21 mouse cellular contexts compared by ENCODE assay signal in genomic region chr4:62389592-62390512, GRCm38 (mm10). TPM values are rescaled to one million over a fixed set of nuclear protein-coding genes. Genes with fewer than 3 reads are reported as not detected.
DNase-seq lines count a peak whose midpoint lies in the region; ATAC-seq and TF ChIP-seq lines count a peak whose summit lies in the region.
"Had no signal": no experiment of that assay in that cellular context is flagged by ENCODE, and none has a peak within 500 bp of the region (broad histone marks: within the 10 kb centered on the region; RNA-seq: fewer than 3 reads in every experiment).

No protein-coding gene starts in this region.

- H3K27me3 ChIP-seq in lung, postnatal 0 days (replicated peaks; ENCODE audit: insufficient read depth, low read length): no peaks in the 10 kb centered on the region
- H3K27me3 ChIP-seq in intestine, embryonic 15.5 days (replicated peaks): no peaks in the 10 kb centered on the region
- H3K27me3 ChIP-seq in liver, embryonic 14.5 days (ENCODE audit: control insufficient read depth, insufficient read depth, low read length): no peaks in the 10 kb centered on the region
- H3K27me3 ChIP-seq: embryonic facial prominence, embryonic 15.5 days; forebrain, embryonic 12.5 days; heart, embryonic 15.5 days; limb, embryonic 15.5 days had no signal

- WGBS in lung, postnatal 0 days: 68% methylated on average over 5 of the region's 5 CpGs
- WGBS in intestine, embryonic 15.5 days: 72% methylated on average over 5 of the region's 5 CpGs
- WGBS in liver, embryonic 14.5 days (ENCODE audit: insufficient replicate concordance): 49% methylated on average over 5 of the region's 5 CpGs

- intact Hi-C loops in left cerebral cortex, postnatal 36 days (cut with DNase I): no loop called here

- H3K4me3 ChIP-seq in lung, postnatal 0 days (ENCODE audit: low read depth, low read length): no peak overlapping the region
- H3K4me3 ChIP-seq in intestine, embryonic 15.5 days (replicated peaks): no peak overlapping the region
- H3K4me3 ChIP-seq in liver, embryonic 14.5 days (ENCODE audit: insufficient read depth in 1 of 2, low read depth in 2 of 2, low read length in 2 of 2): no peak overlapping the region
- H3K4me3 ChIP-seq: embryonic facial prominence, embryonic 15.5 days; forebrain, embryonic 12.5 days; heart, embryonic 15.5 days; left cerebral cortex, adult 2 months; limb, embryonic 15.5 days had no signal

- no peaks in the 10 kb centered on the region for H3K9me3 ChIP-seq in lung, postnatal 0 days (ENCODE audit: low read length)
- no peaks in the 10 kb centered on the region for H3K9me3 ChIP-seq in intestine, embryonic 15.5 days
- no peaks in the 10 kb centered on the region for H3K9me3 ChIP-seq in liver, embryonic 14.5 days (ENCODE audit: control insufficient read depth, low read length)
- H3K9me3 ChIP-seq: embryonic facial prominence, embryonic 15.5 days; forebrain, embryonic 12.5 days; heart, embryonic 15.5 days; limb, embryonic 15.5 days had no signal

- no peak for ATAC-seq in lung, postnatal 0 days
- peak; percentile 78 for ATAC-seq in intestine, embryonic 15.5 days
- ATAC-seq in liver, embryonic 14.5 days (ENCODE audit: insufficient read depth): peak; percentile 57; the same call in 1 of the 2 replicates

- H3K36me3 ChIP-seq in lung, postnatal 0 days (ENCODE audit: insufficient read depth, low read length): peaks cover 20% of the 10 kb centered on the region
- peaks cover 9% of the 10 kb centered on the region; the same call in 1 of the 2 replicates for H3K36me3 ChIP-seq in intestine, embryonic 15.5 days
- peaks cover 15% of the 10 kb centered on the region for H3K36me3 ChIP-seq in liver, embryonic 14.5 days (replicated peaks; ENCODE audit: control insufficient read depth, insufficient read depth, low read depth)

- TF ChIP-seq EP300 in lung, postnatal 0 days (IDR thresholded peaks at IDR 0.05): no peak
- TF ChIP-seq EP300 in liver, embryonic 14.5 days (IDR thresholded peaks at IDR 0.05; ENCODE audit: low read depth): peak; percentile 33; the same call in 1 of the 2 replicates

- no peak overlapping the region for H3K9ac ChIP-seq in lung, postnatal 0 days (replicated peaks; ENCODE audit: low read depth)
- no peak overlapping the region for H3K9ac ChIP-seq in intestine, embryonic 15.5 days
- no peak overlapping the region for H3K9ac ChIP-seq in liver, embryonic 14.5 days (replicated peaks)
- H3K9ac ChIP-seq: embryonic facial prominence, embryonic 15.5 days; forebrain, embryonic 12.5 days; heart, embryonic 15.5 days; limb, embryonic 15.5 days had no signal

- peak; percentile 14 for DNase-seq in lung, postnatal 0 days (ENCODE audit: low spot score)
- no peak for DNase-seq in lung, postnatal 10 days
- no peak for DNase-seq in liver, embryonic 14.5 days (ENCODE audit: low read depth in 3 of 3, low spot score in 3 of 3)
- DNase-seq in left cerebral cortex, postnatal 36 days (ENCODE audit: low spot score in 2 of 2): no peak
- DNase-seq in layer of hippocampus, adult 18-20 months (ENCODE audit: low spot score in 2 of 2): no peak
- no peak for DNase-seq in thymus, postnatal 0 days (ENCODE audit: low spot score)
- DNase-seq: cerebellum, adult 9-11 months; gastrocnemius, postnatal 10 days; heart, adult 18-20 months; right cerebral cortex, adult 18-20 months; thymus, adult 18-20 months had no signal

- no peak overlapping the region for H3K27ac ChIP-seq in lung, postnatal 0 days (ENCODE audit: low read length)
- no peak overlapping the region; the same call in 1 of the 2 replicates for H3K27ac ChIP-seq in intestine, embryonic 15.5 days
- no peak overlapping the region for H3K27ac ChIP-seq in liver, embryonic 14.5 days
- H3K27ac ChIP-seq: embryonic facial prominence, embryonic 15.5 days; forebrain, embryonic 12.5 days; heart, embryonic 15.5 days; left cerebral cortex, adult 2 months; limb, embryonic 15.5 days had no signal

- no peaks in the 10 kb centered on the region for H3K4me1 ChIP-seq in lung, postnatal 0 days (ENCODE audit: insufficient read depth, low read depth, low read length)
- no peaks in the 10 kb centered on the region for H3K4me1 ChIP-seq in intestine, embryonic 15.5 days (replicated peaks)
- peaks cover 0 to 8% of the 10 kb centered on the region in 2 experiments; a peak in 2 of 4 replicates for H3K4me1 ChIP-seq in liver, embryonic 14.5 days (replicated peaks; ENCODE audit: control insufficient read depth in 2 of 2, insufficient read depth in 2 of 2, low read length in 1 of 2)
- H3K4me1 ChIP-seq: embryonic facial prominence, embryonic 15.5 days; forebrain, embryonic 12.5 days; heart, embryonic 15.5 days; limb, embryonic 15.5 days had no signal

- TF ChIP-seq CTCF in lung, postnatal 0 days (IDR thresholded peaks at IDR 0.05): no peak
- no peak for TF ChIP-seq CTCF in liver, embryonic 14.5 days (IDR thresholded peaks at IDR 0.05; ENCODE audit: low read depth)

- H3K4me2 ChIP-seq in lung, postnatal 0 days (replicated peaks; ENCODE audit: low read depth, low read length): no peak overlapping the region
- no peak overlapping the region for H3K4me2 ChIP-seq in intestine, embryonic 15.5 days (replicated peaks)
- no peak overlapping the region for H3K4me2 ChIP-seq in liver, embryonic 14.5 days (ENCODE audit: low read depth)
- H3K4me2 ChIP-seq: embryonic facial prominence, embryonic 15.5 days; forebrain, embryonic 12.5 days; heart, embryonic 15.5 days; limb, embryonic 15.5 days had no signal

RNA-seq across cellular contexts. Expression of gene Cdc26, which starts 18.6 kb away (rescaled TPM):
- polyA plus RNA-seq in lung, postnatal 0 days (2015; fragmentation: Nextera tagmentation; extraction: Ambion mirVana): 91.6 and 94.2 TPM in 2 replicates
- 138 and 147 TPM in 2 replicates for polyA plus RNA-seq in intestine, embryonic 15.5 days (2015; fragmentation: Nextera tagmentation; extraction: Ambion mirVana)
- polyA plus RNA-seq in liver, embryonic 14.5 days (2012; rRNA removed): 24.1 and 40.2 TPM in 2 replicates
- polyA plus RNA-seq in liver, embryonic 14.5 days (2014; fragmentation: Nextera tagmentation; extraction: Ambion mirVana): 65.7 and 71.0 TPM in 2 replicates
- total RNA-seq in left cerebral cortex, postnatal 36 days (2021): 10 to 100 TPM; 44.0 to 44.1 TPM
- 10 to 100 TPM; 48.0 to 48.8 TPM for total RNA-seq in layer of hippocampus, adult 18-20 months (2021)
- 169 and 172 TPM in 2 replicates for polyA plus RNA-seq in thymus, postnatal 0 days (2015; fragmentation: Nextera tagmentation; extraction: Ambion mirVana)

RNA-seq across cellular contexts. Expression of gene Prpf4, which starts 18.7 kb away (rescaled TPM):
- 9.6 and 10.0 TPM in 2 replicates for polyA plus RNA-seq in lung, postnatal 0 days (2015; fragmentation: Nextera tagmentation; extraction: Ambion mirVana)
- polyA plus RNA-seq in intestine, embryonic 15.5 days (2015; fragmentation: Nextera tagmentation; extraction: Ambion mirVana): 17.3 and 18.7 TPM in 2 replicates
- polyA plus RNA-seq in liver, embryonic 14.5 days (2012; rRNA removed): 8.3 and 9.8 TPM in 2 replicates
- polyA plus RNA-seq in liver, embryonic 14.5 days (2014; fragmentation: Nextera tagmentation; extraction: Ambion mirVana): 9.0 and 10.3 TPM in 2 replicates
- 10 to 100 TPM; 12.1 to 12.4 TPM for total RNA-seq in left cerebral cortex, postnatal 36 days (2021)
- 10 to 100 TPM; 12.8 to 13.5 TPM for total RNA-seq in layer of hippocampus, adult 18-20 months (2021)
- 20.9 and 22.7 TPM in 2 replicates for polyA plus RNA-seq in thymus, postnatal 0 days (2015; fragmentation: Nextera tagmentation; extraction: Ambion mirVana)

RNA-seq across cellular contexts. Expression of gene Slc31a1, which starts 29.3 kb away (rescaled TPM):
- 57.2 and 61.1 TPM in 2 replicates for polyA plus RNA-seq in lung, postnatal 0 days (2015; fragmentation: Nextera tagmentation; extraction: Ambion mirVana)
- polyA plus RNA-seq in intestine, embryonic 15.5 days (2015; fragmentation: Nextera tagmentation; extraction: Ambion mirVana): 96.6 and 102 TPM in 2 replicates
- 17.3 and 22.4 TPM in 2 replicates for polyA plus RNA-seq in liver, embryonic 14.5 days (2012; rRNA removed)
- 36.6 and 41.3 TPM in 2 replicates for polyA plus RNA-seq in liver, embryonic 14.5 days (2014; fragmentation: Nextera tagmentation; extraction: Ambion mirVana)
- 10 to 100 TPM; 14.2 to 15.2 TPM for total RNA-seq in left cerebral cortex, postnatal 36 days (2021)
- total RNA-seq in layer of hippocampus, adult 18-20 months (2021): 10 to 100 TPM; 10.5 to 11.2 TPM
- 20.1 and 20.2 TPM in 2 replicates for polyA plus RNA-seq in thymus, postnatal 0 days (2015; fragmentation: Nextera tagmentation; extraction: Ambion mirVana)

RNA-seq across cellular contexts. Expression of gene Fkbp15, which starts 29.5 kb away (rescaled TPM):
- polyA plus RNA-seq in lung, postnatal 0 days (2015; fragmentation: Nextera tagmentation; extraction: Ambion mirVana): 23.2 and 23.6 TPM in 2 replicates
- polyA plus RNA-seq in intestine, embryonic 15.5 days (2015; fragmentation: Nextera tagmentation; extraction: Ambion mirVana): 23.7 and 24.7 TPM in 2 replicates
- 7.4 and 9.6 TPM in 2 replicates for polyA plus RNA-seq in liver, embryonic 14.5 days (2012; rRNA removed)
- polyA plus RNA-seq in liver, embryonic 14.5 days (2014; fragmentation: Nextera tagmentation; extraction: Ambion mirVana): 9.7 and 11.2 TPM in 2 replicates
- 10 to 100 TPM; 34.5 to 38.9 TPM for total RNA-seq in left cerebral cortex, postnatal 36 days (2021)
- 10 to 100 TPM; 38.2 to 38.4 TPM for total RNA-seq in layer of hippocampus, adult 18-20 months (2021)
- polyA plus RNA-seq in thymus, postnatal 0 days (2015; fragmentation: Nextera tagmentation; extraction: Ambion mirVana): 24.0 and 30.5 TPM in 2 replicates

RNA-seq across cellular contexts. Expression of gene Rnf183, which starts 45.2 kb away (rescaled TPM):
- 0.15 TPM in 1 of 2 replicates, not detected in the other for polyA plus RNA-seq in lung, postnatal 0 days (2015; fragmentation: Nextera tagmentation; extraction: Ambion mirVana)
- not detected in 2 replicates for polyA plus RNA-seq in intestine, embryonic 15.5 days (2015; fragmentation: Nextera tagmentation; extraction: Ambion mirVana)
- 0.15 TPM in 1 of 2 replicates, not detected in the other for polyA plus RNA-seq in liver, embryonic 14.5 days (2012; rRNA removed)
- polyA plus RNA-seq in liver, embryonic 14.5 days (2014; fragmentation: Nextera tagmentation; extraction: Ambion mirVana): not detected in 2 replicates
- total RNA-seq in left cerebral cortex, postnatal 36 days (2021): not detected
- total RNA-seq in layer of hippocampus, adult 18-20 months (2021): not detected
- 1.7 and 2.0 TPM in 2 replicates for polyA plus RNA-seq in thymus, postnatal 0 days (2015; fragmentation: Nextera tagmentation; extraction: Ambion mirVana)
- total RNA-seq: gastrocnemius, postnatal 10 days; heart, adult 18-20 months; hematopoietic stem cell, adult 5-6 weeks; layer of hippocampus, adult 8-10 months; left cerebral cortex, adult 2 months; megakaryocyte progenitor cell, adult 5-6 weeks; midbrain, postnatal 0 days had no signal
- polyA plus RNA-seq: forebrain, embryonic 12.5 days; heart, embryonic 15.5 days; limb, embryonic 15.5 days had no signal
